Mouse (Mus musculus): ENCODE data around the gene Kyat1.
"Not testable (repeated sequence)": the region's sequence is repeated elsewhere in the genome, so short reads cannot be mapped to it uniquely, and the experiment has no call there.

Gene Kyat1

DNA sequence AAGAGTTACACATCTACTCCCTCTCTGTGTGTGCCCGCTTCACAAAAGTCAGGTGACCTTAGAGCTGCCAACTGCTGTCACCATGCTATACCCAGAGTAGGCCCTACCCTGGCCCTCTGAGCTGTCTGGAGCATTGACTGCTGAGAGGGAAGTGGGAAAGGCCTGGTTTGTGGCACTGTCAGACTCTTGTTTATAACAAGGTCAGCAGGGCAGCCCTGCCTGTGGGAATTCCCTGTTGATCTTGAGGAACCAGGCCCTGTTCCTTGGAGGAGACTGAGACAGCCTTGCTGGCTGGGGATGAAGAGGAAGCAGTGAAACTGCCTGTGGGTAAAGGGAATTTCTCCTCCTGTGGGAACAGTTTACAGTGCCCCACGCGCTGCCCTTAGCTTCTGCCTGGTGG is 9.1 kb upstream of the Kyat1 start:
- no peak for DNase-seq (ENCODE audit: low read depth, low spot score)

DNA sequence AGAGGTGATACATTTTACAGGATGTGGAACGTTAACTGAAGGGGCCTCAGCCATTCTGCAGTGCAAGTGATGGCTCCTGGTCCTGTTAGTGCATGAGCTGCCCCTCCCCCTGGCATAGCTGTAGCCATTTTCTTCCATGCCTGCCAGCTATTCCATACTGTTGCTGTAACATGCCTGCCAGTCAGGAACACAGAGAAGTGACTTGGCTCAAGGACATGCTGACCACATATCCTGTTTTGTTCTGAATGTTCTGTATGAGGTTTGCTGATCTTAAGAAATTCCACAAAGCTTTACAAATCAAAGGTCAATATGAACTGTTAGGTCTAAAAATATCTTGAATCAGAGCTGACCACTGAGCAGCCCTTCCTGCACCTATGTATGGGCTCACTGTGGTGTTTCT is 7.3 kb upstream of the Kyat1 start:
- no peak for DNase-seq (ENCODE audit: low read depth, low spot score)

DNA sequence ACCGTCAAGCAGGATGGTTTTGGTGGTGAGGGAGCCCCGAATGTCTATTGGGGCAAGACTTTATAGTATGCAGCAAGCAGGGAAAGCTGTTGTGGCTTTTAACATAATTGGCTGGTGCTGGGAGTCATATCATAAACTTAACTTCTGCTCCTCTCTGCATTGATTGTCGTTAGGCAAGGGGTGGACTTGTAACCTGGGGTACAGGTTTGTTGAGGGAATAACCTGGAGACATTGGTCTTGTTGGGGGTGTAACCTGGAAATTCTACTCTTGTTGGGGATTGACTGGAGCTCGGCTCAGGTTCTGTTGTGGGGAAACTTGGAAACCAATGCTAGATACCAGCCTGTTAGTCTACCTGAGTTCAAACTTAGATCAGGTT is 6.5 kb upstream of the Kyat1 start:
- DNase-seq (ENCODE audit: low read depth, low spot score): no peak

DNA sequence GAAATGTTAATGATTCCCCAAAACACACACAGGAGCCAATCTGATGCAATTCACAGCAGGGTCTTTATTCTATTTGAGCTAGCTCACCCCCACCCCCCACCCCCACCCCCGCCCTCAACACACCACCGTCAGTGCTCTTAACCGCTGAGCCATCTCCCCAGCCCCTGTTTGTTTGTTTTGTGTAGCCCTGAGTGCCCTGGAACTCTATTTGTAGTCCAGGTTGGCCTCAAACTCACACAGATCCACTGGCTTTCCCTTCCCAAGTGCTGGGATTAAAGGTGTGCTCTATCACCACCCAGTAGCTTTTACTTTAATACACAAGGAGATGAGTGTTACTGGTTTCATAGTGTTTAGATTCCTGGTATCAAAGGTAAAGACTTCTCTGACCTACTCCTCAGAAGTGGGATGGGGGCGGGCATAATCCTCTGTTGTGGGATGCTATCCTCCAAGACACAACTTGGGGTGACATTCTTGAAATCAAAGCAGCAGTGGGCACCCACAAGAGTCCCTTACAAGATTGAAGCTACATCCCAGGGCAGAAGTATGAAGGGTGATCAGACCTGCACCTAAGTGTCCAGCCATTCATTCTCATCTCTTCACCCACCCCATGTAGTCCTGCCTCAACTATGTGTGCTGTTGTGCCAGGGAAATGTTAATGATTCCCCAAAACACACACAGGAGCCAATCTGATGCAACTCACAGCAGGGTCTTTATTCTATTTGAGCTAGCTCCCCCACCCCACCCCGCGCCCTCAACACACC is 5.9 kb upstream of the Kyat1 start:
- no peak for DNase-seq (ENCODE audit: low read depth, low spot score)

DNA sequence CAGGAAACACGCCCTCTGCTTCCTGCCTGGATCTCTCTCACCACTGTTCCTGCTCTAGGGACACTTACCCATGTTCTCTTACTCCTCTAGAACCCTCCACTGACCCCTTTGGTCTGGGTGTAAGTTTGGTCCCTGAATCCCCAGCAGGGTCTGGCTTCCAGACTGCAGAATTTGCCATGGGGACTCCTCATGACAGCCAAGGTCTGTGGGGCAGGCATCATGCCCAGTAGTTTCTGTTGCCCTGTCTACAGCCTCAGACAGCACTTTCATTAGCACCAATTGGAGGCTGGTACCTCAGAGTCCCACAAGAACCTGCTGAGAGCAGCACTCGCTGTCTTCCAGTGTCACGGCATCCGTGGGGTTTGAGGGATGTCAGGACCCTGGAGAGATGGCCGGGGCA is 2.2 kb upstream of the Kyat1 start:
- no peak for DNase-seq (ENCODE audit: low read depth, low spot score)

DNA sequence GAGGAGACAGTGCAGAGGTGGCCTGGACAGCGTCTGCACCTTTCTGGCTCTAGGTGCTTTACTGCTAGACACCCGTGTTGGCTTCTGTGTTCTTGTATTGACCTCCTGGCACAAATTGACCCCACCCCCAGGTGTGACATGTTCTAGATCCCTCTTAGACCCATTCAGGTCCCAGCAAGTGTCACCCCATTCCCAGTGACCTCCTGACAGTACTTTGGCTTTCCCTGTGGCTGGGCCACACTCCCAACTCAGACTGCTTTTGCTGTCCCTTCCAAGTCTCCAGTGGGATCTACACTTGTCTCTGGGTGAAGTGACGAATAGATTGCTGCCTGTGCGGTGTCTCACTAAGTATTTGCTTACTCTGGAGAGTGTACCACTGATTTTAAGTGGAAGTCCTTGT is 1.8 kb upstream of the Kyat1 start:
- DNase-seq (ENCODE audit: low read depth, low spot score): no peak

DNA sequence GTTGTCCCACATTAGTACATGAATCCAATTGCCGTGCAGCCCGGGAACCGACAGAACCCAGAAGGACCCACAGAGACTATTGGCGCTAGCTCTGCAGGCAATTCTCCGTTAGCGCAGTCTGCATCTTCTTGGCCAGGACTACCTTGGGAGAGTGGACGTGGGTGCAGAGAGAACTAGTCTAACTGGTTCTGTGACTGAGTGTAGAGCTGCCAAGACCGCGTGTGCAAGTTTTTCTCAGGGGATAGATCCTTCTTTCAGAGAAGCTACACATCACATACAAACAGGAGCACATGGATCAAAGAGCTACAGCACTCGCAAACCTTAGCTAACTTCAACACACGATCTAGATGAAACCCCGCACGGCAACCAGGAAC is 405 bp downstream of the Kyat1 start:
- DNase-seq (ENCODE audit: low read depth, low spot score): no peak

DNA sequence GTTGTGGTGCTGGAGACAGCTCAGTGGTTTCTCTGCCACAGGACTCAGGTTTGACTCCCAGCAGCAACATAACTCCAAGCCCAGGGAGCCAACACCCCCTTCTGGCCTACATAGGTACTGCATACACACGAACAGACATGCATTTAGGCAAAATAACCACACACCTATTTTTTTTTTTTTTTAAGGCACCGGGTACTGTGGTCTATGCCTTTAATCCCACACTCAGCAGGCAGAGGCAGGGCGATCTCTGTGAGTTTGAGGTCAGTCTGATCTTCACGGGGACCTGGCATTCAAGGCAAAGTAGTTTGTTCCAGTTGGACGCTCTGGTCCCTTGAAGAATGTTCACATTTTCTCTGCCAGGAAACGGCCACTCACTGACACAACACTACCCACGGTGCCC is 2.2 kb downstream of the Kyat1 start:
- no peak for DNase-seq (ENCODE audit: low read depth, low spot score)

DNA sequence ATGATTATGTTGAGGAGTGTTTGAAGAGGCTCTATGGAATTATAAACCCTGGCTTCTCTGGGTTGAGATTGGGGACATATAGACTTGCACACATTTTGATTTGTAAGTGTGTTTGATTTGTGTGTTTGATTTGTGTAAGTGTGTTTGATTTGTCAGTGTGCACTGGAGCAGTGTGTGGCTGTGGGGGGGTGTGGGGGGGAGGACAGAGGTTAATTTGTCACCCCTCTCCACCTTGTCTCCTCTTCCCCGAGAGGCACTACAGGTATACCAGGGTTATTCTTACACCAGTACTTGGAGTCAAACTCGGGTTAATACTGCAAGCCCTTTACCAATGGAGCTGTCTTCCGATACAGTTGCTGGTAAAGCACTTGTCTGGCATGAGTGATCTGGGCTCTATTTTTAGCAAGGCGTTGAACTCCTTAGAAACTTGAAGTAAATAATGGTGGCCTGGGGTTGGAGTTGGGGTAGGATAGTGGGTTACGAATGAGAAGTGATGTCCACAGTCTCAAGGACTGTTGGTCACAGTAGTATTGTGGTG is 5.2 kb downstream of the Kyat1 start:
- no peak for DNase-seq (ENCODE audit: low read depth, low spot score)

DNA sequence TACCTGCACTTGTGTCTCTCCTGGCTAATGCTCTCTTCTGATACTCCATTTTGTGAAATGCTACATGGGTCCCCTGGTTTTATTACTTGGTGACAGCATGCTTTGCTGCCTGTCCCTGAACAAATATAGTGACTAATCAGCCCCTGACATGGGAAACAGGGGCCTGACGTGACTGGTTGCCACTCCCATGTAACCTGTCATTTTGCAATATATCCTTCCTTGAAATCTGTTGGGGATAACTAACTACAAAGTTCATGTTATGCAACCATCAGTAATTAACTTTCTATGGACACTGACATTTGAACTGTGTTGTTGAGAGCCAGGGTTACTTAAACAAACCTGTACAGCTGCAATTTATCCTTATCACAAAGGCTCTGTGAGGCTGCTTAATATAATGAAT is 5.7 kb downstream of the Kyat1 start:
- no peak for DNase-seq (ENCODE audit: low read depth, low spot score)

DNA sequence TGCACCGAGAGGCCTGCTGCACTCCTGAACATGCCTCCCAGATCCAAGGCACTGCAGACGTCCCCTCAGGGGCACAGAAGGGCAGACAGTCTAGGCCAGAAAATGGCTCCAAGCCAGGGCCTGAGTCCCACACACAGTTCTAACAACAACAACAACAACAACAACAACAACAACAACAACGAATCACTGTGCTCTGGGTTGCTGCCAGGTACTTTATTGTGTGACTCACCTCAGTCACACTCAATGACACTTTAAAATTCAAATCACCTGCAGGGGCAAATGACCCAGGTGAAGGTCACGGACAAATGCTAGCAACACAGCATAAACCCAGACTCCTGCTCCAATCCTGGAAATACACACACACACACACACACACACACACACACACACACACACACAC is 7.6 kb downstream of the Kyat1 start:
- no peak for DNase-seq (ENCODE audit: low read depth, low spot score)

DNA sequence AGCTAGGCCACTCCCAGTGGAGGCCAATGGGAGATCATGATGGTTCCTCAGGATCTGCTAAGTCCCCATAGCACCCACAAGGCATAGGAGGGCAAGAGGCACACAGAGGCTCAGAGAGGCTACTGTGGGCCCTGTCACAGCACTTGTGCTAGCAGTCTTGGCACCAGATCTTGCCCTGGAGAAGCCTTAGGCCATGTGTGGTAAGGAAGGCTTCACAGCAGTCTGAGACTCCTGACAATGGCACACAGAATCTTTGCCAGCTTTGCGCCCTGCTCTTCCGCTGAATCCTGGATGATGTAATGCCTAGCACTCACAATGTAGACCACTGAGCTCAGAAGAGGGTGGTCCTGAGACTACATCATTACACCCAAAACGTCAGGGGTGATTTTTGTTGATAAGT is 11.0 kb downstream of the Kyat1 start:
- DNase-seq (ENCODE audit: low read depth, low spot score): no peak

DNA sequence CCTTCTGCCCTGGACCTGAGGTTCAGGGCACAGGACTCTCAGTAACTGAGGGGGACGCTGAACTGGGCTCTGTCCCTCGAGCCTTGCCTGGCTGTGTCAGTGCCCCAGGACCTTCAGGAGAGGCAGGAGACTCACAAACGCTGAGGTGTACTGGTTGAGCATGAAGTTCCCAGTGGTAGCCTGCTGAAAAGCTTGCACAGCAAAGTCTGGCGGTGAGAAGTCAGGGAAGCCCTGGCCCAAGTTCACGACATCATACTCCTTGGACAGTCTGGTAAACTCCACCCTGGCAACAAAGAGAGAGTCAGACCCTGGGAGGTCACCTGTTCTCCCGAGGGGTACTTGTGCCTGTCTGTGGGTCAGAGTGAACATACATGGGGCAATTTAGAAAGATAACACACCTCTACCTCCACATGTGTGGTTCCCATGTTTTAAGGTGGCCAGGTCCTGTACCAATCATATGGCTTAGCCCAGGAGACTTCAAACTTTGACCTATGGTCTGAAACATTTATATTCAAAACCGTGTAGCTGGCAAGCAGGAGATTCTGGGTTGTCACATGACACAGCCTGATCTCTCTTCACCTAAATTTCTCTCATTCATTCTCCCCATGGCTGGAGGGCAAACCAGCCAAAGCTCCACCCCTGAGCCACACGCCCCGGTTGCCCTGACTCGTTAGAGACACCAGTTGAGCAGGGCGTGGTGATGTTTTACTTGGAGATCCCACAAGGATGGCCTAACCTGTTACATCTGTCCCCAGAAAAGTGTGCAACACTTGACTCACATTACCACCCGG is 13.7 kb downstream of the Kyat1 start:
- no peak for DNase-seq (ENCODE audit: low read depth, low spot score)

DNA sequence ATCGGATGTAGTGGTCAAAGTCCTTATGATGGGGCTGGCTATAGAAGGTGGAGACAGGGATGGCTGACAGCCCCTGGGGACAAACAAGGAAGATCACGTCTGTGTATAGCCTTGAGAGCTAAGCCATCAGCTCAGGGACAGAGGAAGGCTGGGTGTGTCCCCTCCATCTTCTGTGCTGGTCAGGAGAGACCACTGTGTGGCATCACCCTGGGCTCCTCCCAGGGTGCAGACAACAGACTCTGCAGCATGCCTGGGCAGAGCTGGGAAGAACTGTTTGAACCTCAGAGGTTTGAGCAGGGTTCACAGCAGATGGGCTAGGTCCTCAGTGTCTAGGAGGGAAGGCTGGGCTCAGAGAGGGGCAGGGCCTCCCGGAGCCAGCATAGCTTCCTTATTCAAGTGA is 20.0 kb downstream of the Kyat1 start:
- no peak for DNase-seq (ENCODE audit: low read depth, low spot score)

DNA sequence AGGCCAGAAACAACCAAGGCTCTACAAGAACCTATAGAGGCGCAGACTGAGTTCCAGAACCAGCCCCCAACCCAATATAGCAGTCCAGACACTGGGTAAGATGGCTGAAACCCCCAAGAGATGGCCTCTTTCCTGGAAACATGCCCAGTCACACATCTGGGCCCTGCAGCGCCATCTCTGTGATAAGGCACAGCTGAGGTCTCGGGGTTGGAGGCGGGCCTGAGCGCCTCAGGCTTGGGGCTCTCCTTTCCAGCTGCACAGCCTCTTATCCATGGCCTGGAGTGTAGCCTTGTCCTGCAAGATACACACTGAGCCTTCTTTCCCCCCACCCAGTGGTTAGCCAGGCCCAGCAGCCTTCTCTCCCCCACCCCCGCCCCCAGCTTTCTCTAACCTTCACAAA is 20.4 kb downstream of the Kyat1 start:
- DNase-seq (ENCODE audit: low read depth, low spot score): no peak

DNA sequence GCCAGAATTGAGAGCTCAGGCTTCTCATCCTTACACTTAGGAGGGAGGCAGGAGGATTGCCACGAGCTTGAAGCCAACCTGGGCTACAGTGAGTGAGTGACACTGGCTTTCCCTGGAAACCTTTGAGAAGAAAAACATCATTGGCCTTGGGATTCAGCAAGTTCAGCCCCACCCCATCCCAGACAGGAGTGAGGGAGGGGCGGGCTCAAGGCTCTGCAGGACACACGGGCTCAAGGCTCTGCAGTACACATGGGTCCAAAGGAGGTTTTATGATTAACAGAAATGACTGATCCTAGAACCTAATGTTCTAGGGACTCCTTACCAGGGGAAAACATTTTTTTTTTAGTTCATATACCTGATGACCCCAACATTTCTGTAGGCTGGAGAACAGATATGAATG is 21.9 kb downstream of the Kyat1 start:
- no peak for DNase-seq (ENCODE audit: low read depth, low spot score)

DNA sequence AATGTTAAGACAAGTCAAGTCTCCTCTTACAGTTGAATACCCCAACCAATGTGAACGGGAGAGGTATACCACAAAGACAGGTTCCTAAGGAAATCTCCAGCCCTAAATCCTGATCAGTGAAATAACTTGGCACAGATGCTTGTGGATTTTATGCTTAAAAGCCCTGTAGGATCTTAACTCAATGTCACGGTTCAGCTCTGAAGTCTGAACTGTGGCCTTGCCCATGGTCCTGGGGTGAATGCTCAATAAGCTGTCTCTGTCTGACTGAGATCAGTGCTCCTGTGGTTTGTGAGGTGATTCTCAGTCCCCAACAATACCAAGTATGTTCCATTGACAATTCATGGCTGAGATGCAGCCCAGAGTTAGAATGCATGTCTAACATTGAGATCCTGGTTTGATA is 23.2 kb downstream of the Kyat1 start:
- no peak for DNase-seq (ENCODE audit: low read depth, low spot score)

DNA sequence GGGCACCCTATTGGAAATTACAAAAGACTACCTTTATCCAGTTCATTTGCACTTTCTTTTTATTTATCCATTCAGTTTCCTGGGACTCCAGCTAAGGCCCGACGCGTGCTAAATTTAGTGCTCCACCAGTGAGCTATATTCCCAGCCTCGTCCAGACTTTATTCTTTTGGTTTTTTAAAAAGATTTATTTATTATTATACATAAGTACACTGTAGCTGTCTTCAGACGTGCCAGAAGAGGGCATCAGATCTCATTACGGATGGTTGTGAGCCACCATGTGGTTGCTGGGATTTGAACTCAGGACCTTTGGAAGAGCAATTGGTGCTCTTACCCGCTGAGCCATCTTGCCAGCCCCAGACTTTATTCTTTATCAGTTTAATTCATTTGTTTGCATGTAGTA is 26.9 kb downstream of the Kyat1 start:
- DNase-seq (ENCODE audit: low read depth, low spot score): not testable (repeated sequence)

DNA sequence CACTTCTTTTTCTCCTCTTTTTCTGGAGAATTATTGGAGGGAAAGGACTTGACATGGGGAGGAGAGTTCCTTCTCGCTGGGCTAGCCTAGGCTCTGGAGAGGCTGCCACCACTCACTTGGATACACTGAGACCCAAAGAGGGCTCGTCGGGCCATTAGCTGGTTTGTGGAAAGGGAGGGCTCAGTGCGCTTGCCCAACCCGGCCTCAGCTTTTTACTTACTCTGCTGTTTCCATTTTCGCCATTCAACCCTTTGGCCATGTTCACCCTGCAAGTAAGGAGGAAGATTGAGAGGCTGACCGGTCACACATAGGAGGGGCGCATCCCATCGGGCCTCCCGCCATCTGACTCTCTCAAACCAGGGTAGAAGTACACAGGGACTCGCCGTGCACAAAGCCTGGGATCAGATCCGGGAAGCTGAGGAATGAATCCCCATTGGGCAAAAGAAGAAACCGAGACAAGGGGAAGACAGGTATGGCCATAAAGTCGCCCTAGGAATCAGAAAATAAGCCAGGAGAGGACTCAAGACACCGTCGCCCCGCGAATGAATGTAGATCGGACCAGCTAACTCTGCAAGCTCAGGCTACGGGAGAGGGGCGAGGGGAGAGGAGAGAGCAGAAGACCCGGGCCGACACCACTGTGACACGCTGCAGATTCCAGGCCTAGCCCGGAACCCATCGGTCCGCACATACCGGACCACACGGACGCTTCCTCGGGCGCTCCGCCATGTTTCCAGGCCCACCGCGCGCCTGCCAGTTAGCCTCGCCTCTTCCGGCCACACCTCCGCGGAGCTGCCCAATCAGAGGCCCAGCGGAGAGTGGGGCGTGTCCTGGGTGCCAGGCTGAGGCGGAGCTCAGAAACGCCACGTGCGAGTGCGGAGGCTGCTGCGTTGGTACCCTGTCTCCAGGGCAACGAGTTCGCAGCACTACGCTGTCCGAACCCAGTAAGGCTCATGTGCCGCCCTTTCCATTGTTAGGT is 27.7 kb downstream of the Kyat1 start, which contains the start of gene Spout1:
Gene Spout1 (minus strand): TSS at position 760 of the 976 bp plus-strand sequence.
- DNase-seq (ENCODE audit: low read depth, low spot score): peak; percentile 95

DNA sequence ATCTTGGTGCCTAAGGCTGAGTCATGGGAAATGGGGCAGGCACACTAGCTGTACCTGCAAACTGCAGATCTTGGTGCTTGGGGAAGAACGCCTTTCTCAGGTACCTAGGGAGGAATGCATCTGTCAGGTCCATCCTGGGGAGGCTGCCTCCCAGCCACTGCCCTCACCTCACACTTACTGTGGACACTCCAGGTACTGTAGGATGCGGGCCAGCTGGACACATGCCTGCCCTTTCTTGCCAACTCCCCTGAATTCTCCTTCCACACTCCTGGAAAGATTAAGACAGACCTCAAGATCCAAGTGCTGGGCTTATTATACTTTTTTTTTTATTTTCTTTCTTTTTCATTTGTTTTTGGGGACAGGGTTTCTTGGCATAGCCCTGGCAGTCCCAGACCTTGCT is 29.1 kb downstream of the Kyat1 start:
- no peak for DNase-seq (ENCODE audit: low read depth, low spot score)

DNA sequence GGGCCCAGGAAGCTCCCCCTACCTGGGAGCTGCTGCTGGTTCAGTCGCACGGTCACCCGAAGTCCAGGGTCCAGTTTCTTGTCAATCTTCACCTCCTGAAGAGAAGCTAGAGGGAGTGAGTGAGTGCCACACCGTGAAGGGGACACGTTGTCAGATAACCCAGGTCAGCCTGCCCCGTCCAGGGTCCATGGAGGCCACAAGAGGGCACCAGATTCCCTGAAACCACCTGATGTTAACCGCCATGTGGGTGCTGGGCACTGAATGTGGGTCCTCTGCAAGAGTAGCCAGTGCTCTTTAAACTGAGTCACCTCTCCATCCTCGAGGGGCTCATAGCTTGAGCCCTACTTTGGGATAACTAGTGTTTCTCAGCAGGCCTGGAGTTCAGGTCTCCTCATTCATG is 29.8 kb downstream of the Kyat1 start:
- DNase-seq (ENCODE audit: low read depth, low spot score): no peak

Measured in embryo, embryonic 11.5 days (tissue).